Mouse (Mus musculus): ENCODE results near the gene Gm28038.

The Gm28038 gene

DNA sequence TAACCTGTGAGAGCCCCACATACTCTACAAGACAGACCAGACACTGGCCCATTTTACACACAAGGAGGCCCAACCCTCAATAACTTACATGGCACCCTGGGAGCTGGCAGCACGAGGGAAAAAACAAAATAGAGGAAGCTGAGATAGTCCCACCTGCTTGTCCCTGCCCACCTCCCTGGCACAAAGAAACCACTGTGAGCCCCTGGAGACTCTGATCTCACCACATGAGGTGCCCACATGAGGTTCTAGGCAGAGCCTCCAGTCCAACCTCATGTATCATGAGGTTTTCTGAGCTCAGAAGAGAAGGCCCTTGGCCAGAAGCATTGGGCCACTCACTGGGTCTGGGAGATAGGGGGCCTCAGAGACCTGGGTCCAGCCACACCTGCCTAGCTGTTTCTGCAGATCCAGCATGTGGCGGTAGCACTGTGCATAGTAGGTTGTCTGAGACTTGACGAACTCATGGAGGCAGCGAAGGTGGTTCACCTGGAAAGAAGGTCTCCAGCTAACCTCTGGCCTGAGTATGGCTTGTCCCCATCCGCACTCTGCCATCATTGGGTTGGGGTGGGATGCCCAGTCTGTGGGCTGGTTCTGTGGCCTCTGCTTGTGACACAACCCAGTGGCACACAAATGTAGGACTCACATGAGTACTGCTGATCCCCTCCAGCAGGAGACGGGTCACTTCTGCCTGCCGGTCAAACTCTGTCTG is 65.3 kb downstream of the Gm28038 start:
- no peak for DNase-seq (ENCODE audit: low spot score in 2 of 2)

DNA sequence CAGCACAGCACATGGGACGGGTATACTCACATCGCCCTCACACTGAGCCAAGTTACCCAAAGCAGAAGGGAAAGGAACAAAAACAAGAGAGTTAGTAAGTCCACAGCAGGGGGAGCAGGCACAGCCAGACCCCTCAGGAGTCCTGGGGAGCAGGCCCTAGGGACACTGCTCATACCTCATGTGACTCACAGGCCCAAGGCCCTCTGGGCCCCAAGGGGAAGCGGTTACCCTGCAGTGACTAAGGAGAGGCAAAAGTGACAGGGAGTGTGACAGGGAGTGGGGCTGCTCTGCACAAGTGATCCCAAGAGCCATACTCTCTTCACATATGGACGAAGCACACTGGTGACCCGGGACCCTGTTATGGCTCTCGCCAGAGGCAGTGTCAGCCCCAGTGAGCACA is 68.4 kb downstream of the Gm28038 start:
- no peak for DNase-seq (ENCODE audit: low spot score in 2 of 2)
